Mouse (Mus musculus): ENCODE results near the gene Slc44a5. TPM values are rescaled to one million over a fixed set of nuclear protein-coding genes. Genes with fewer than 3 reads are reported as not detected.

Gene Slc44a5
- polyA plus RNA-seq (2014; fragmentation: Nextera tagmentation; extraction: Ambion mirVana): 1.6 and 1.8 TPM in 2 replicates

GRCm38 (mm10) chr3:153973171-153973948, at the start of gene Slc44a5:
Gene Slc44a5 (plus strand): TSS chr3:153973436.
- ATAC-seq (ENCODE audit: insufficient number of reproducible peaks, insufficient read depth, low FRiP score, low read depth): peak; percentile 57; the same call in 1 of the 2 replicates
- 0 out of 2 replicates have a peak, but pooled peaks cover 4% of the 10 kb centered on the region for H3K27me3 ChIP-seq (ENCODE audit: control insufficient read depth, insufficient read depth, low read length)

GRCm38 (mm10) chr3:153926333-153926732, 46.9 kb upstream of the Slc44a5 start:
- Histone ChIP-seq H3K4me3 (ENCODE audit: low read depth, low read length) (no peak overlapping the region), H3K4me1 (ENCODE audit: control insufficient read depth, insufficient read depth, low read length) (no peaks in the 10 kb centered on the region), H3K4me2 (replicated peaks; ENCODE audit: low read depth, low read length) (no peak overlapping the region), H3K27me3 (ENCODE audit: control insufficient read depth, insufficient read depth, low read length) (no peaks in the 10 kb centered on the region), H3K9me3 (ENCODE audit: control insufficient read depth, low read depth, low read length) (no peaks in the 10 kb centered on the region), H3K27ac (ENCODE audit: low read length) (no peak overlapping the region), H3K9ac (replicated peaks; ENCODE audit: low read depth, low read length) (no peak overlapping the region), H3K36me3 (ENCODE audit: control insufficient read depth, insufficient read depth, low read length) (peaks cover 14% of the 10 kb centered on the region)
- ATAC-seq (ENCODE audit: insufficient number of reproducible peaks, insufficient read depth, low FRiP score, low read depth): no peak
- WGBS: 91% methylated on average over 7 of the region's 7 CpGs

More at GRCm38 (mm10) chr3:153973171-153973948, at the start of gene Slc44a5:
- Histone ChIP-seq H3K4me2 (replicated peaks; ENCODE audit: low read depth, low read length) (peak within 1 kb of the TSS; percentile 98), H3K4me1 (ENCODE audit: control insufficient read depth, insufficient read depth, low read length) (0 out of 2 replicates have a peak, but pooled peaks cover 2% of the 10 kb centered on the region), H3K4me3 (ENCODE audit: low read depth, low read length) (peak within 1 kb of the TSS; percentile 55), H3K36me3 (ENCODE audit: control insufficient read depth, insufficient read depth, low read length) (no peaks in the 10 kb centered on the region), H3K9ac (replicated peaks; ENCODE audit: low read depth, low read length) (peak within 1 kb of the TSS; percentile 39; the same call in 1 of the 2 replicates), H3K9me3 (ENCODE audit: control insufficient read depth, low read depth, low read length) (no peaks in the 10 kb centered on the region), H3K27ac (ENCODE audit: low read length) (no peak within 1 kb of the TSS)
- 2% methylated on average over 63 of the region's 66 CpGs for WGBS

GRCm38 (mm10) chr3:153929526-153929925, 43.7 kb upstream of the Slc44a5 start:
- H3K4me2 ChIP-seq (replicated peaks; ENCODE audit: low read depth, low read length): no peak overlapping the region
- no peaks in the 10 kb centered on the region for H3K9me3 ChIP-seq (ENCODE audit: control insufficient read depth, low read depth, low read length)
- ATAC-seq (ENCODE audit: insufficient number of reproducible peaks, insufficient read depth, low FRiP score, low read depth): no peak
- WGBS: 89% methylated on average over 11 of the region's 11 CpGs
- H3K36me3 ChIP-seq (ENCODE audit: control insufficient read depth, insufficient read depth, low read length): peaks cover 33% of the 10 kb centered on the region
- H3K4me3 ChIP-seq (ENCODE audit: low read depth, low read length): no peak overlapping the region
- H3K9ac ChIP-seq (replicated peaks; ENCODE audit: low read depth, low read length): no peak overlapping the region
- no peaks in the 10 kb centered on the region for H3K27me3 ChIP-seq (ENCODE audit: control insufficient read depth, insufficient read depth, low read length)
- no peak overlapping the region for H3K27ac ChIP-seq (ENCODE audit: low read length)
- H3K4me1 ChIP-seq (ENCODE audit: control insufficient read depth, insufficient read depth, low read length): no peaks in the 10 kb centered on the region

DNA sequence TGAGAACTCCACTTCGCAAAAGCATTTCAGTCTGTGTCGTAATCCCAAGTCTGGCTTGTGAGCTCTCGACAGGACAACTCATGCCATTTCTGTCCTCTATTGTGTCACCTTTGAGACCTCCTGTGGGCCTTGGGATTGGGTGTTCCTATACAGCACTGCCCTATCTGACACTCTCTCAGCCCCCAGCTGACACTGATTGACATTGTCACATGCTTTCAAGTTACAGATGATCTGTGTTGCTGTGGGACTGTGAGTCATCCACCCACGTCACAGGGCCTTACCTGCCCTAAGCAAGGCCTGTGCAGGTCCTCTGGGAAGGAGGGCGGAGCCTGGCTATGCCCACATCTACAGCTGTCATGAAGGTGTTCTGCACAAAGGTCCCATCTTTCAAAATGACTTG, 40.8 kb upstream of the Slc44a5 start:
- H3K36me3 ChIP-seq (ENCODE audit: control insufficient read depth, insufficient read depth, low read length): peaks cover 45% of the 10 kb centered on the region
- H3K27me3 ChIP-seq (ENCODE audit: control insufficient read depth, insufficient read depth, low read length): no peaks in the 10 kb centered on the region
- no peak for ATAC-seq (ENCODE audit: insufficient number of reproducible peaks, insufficient read depth, low FRiP score, low read depth)
- 90% methylated on average over 5 of the region's 5 CpGs for WGBS
- H3K27ac ChIP-seq (ENCODE audit: low read length): no peak overlapping the region
- no peak overlapping the region for H3K4me3 ChIP-seq (ENCODE audit: low read depth, low read length)
- no peaks in the 10 kb centered on the region for H3K9me3 ChIP-seq (ENCODE audit: control insufficient read depth, low read depth, low read length)
- no peak overlapping the region for H3K4me2 ChIP-seq (replicated peaks; ENCODE audit: low read depth, low read length)
- H3K4me1 ChIP-seq (ENCODE audit: control insufficient read depth, insufficient read depth, low read length): no peaks in the 10 kb centered on the region
- no peak overlapping the region for H3K9ac ChIP-seq (replicated peaks; ENCODE audit: low read depth, low read length)

DNA sequence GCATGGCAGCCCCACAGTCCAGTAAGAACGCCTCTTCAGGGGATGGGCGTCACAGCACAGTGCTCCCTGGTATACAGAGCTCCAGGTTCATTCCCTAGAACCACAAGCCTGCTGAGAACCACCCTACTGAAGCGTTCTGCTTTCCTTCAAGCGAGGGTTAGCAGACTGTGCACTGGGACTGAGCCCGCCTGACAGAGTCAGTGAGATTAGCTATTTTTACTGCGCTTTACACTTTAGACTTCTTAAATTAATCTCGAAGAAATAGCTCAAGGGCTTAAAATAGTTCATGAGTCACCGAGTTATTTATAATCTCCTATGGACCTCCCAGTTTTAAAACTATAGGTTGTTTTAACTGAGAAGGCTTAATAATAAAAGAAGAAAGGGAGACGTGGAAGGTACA, 37.4 kb upstream of the Slc44a5 start:
- H3K27me3 ChIP-seq (ENCODE audit: control insufficient read depth, insufficient read depth, low read length): no peaks in the 10 kb centered on the region
- no peak for ATAC-seq (ENCODE audit: insufficient number of reproducible peaks, insufficient read depth, low FRiP score, low read depth)
- H3K4me3 ChIP-seq (ENCODE audit: low read depth, low read length): no peak overlapping the region
- H3K36me3 ChIP-seq (ENCODE audit: control insufficient read depth, insufficient read depth, low read length): peaks cover 44% of the 10 kb centered on the region
- no peak overlapping the region for H3K9ac ChIP-seq (replicated peaks; ENCODE audit: low read depth, low read length)
- H3K4me1 ChIP-seq (ENCODE audit: control insufficient read depth, insufficient read depth, low read length): no peaks in the 10 kb centered on the region
- 79% methylated on average over 9 of the region's 9 CpGs for WGBS
- H3K27ac ChIP-seq (ENCODE audit: low read length): no peak overlapping the region
- H3K9me3 ChIP-seq (ENCODE audit: control insufficient read depth, low read depth, low read length): no peaks in the 10 kb centered on the region
- H3K4me2 ChIP-seq (replicated peaks; ENCODE audit: low read depth, low read length): no peak overlapping the region

DNA sequence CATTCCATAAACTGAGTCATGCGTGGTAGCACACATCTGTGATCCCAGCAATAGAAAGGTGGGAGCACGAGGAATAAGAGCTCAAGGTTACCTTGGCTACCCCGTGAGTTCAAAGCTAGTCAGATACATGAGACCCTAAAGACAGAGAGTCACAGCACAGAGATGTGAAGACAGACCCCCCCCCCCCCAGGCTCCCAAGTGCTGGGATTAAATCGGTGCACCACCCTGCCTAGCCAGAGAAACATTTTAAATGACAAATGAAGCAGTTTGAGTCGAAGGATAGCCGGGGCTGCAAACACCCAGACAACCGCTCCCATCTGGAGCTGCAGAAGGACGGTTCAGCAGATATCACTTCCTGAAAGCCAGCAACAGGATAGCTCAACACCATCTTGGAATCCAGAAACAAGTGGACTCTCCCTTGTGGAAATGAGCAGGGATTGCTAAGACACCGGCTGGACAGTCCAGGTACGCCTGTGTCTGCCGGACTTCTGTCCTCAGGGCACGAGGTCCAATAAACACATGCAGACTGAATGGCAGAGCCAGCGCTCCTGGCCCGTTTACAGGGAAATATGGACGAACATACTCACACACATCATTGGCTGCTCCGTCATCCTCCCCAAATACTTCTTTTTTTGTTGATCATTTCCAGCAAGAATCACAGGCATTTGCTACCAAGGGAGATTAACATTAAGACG, 36.0 kb upstream of the Slc44a5 start:
- peaks cover under 1% of the 10 kb centered on the region; the same call in 1 of the 2 replicates for H3K4me1 ChIP-seq (ENCODE audit: control insufficient read depth, insufficient read depth, low read length)
- no peak overlapping the region for H3K4me3 ChIP-seq (ENCODE audit: low read depth, low read length)
- H3K27me3 ChIP-seq (ENCODE audit: control insufficient read depth, insufficient read depth, low read length): no peaks in the 10 kb centered on the region
- H3K9ac ChIP-seq (replicated peaks; ENCODE audit: low read depth, low read length): no peak overlapping the region
- H3K36me3 ChIP-seq (ENCODE audit: control insufficient read depth, insufficient read depth, low read length): peaks cover 45% of the 10 kb centered on the region; the same call in 1 of the 2 replicates
- H3K27ac ChIP-seq (ENCODE audit: low read length): no peak overlapping the region
- no peak for ATAC-seq (ENCODE audit: insufficient number of reproducible peaks, insufficient read depth, low FRiP score, low read depth)
- no peak overlapping the region for H3K4me2 ChIP-seq (replicated peaks; ENCODE audit: low read depth, low read length)
- no peaks in the 10 kb centered on the region for H3K9me3 ChIP-seq (ENCODE audit: control insufficient read depth, low read depth, low read length)
- WGBS: 91% methylated on average over 17 of the region's 17 CpGs

DNA sequence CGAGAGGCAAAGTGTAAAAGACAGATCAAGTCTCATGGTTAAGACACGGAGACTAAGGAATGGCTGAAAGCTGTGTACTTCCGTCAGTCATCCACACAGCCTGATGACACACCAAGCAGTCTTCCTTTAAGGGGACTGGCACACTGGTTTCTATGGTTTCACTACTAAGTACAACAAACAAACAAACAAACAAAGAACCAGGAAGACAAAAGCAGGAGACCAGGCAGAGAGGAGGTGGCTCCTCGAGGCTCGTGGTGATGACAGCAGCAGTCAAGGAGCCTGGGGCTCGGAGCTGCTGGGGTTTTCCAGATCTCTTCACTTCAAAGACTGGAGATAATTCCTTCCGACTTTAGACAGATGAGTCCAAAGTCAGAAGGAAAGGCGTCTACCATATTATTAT, 33.2 kb upstream of the Slc44a5 start:
- ATAC-seq (ENCODE audit: insufficient number of reproducible peaks, insufficient read depth, low FRiP score, low read depth): no peak
- H3K9me3 ChIP-seq (ENCODE audit: control insufficient read depth, low read depth, low read length): no peaks in the 10 kb centered on the region
- WGBS: 82% methylated on average over 8 of the region's 8 CpGs

DNA sequence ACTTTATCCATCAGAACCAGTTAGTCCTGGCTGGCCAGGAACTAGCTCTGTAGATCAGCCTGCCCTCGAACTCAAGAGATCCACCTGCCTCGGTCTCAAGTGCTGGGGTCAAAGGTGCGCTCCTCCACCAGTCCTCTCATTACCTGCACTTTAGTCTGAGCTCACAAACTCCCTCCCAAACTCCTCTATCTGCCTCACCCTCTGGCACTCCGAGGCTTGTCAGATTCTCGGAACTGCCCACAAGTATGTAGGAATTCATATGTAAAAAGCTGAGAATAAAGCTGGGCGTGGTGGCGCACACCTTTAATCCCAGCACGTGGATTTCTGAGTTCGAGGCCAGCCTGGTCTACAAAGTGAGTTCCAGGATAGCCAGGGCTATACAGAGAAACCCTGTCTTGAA, 32.8 kb upstream of the Slc44a5 start:
- H3K9me3 ChIP-seq (ENCODE audit: control insufficient read depth, low read depth, low read length): no peaks in the 10 kb centered on the region
- no peak overlapping the region for H3K9ac ChIP-seq (replicated peaks; ENCODE audit: low read depth, low read length)
- H3K27me3 ChIP-seq (ENCODE audit: control insufficient read depth, insufficient read depth, low read length): no peaks in the 10 kb centered on the region
- peaks cover 10% of the 10 kb centered on the region; the same call in 1 of the 2 replicates for H3K4me1 ChIP-seq (ENCODE audit: control insufficient read depth, insufficient read depth, low read length)
- H3K4me2 ChIP-seq (replicated peaks; ENCODE audit: low read depth, low read length): no peak overlapping the region
- 89% methylated on average over 9 of the region's 9 CpGs for WGBS
- peaks cover 27% of the 10 kb centered on the region; the same call in 1 of the 2 replicates for H3K36me3 ChIP-seq (ENCODE audit: control insufficient read depth, insufficient read depth, low read length)
- ATAC-seq (ENCODE audit: insufficient number of reproducible peaks, insufficient read depth, low FRiP score, low read depth): no peak
- no peak overlapping the region for H3K27ac ChIP-seq (ENCODE audit: low read length)
- no peak overlapping the region for H3K4me3 ChIP-seq (ENCODE audit: low read depth, low read length)

More for the DNA sequence above, 33.2 kb upstream of the Slc44a5 start:
- H3K27me3 ChIP-seq (ENCODE audit: control insufficient read depth, insufficient read depth, low read length): no peaks in the 10 kb centered on the region
- no peak overlapping the region for H3K9ac ChIP-seq (replicated peaks; ENCODE audit: low read depth, low read length)
- no peak overlapping the region for H3K27ac ChIP-seq (ENCODE audit: low read length)
- H3K4me3 ChIP-seq (ENCODE audit: low read depth, low read length): no peak overlapping the region
- peaks cover 31% of the 10 kb centered on the region; the same call in 1 of the 2 replicates for H3K36me3 ChIP-seq (ENCODE audit: control insufficient read depth, insufficient read depth, low read length)
- no peak overlapping the region for H3K4me2 ChIP-seq (replicated peaks; ENCODE audit: low read depth, low read length)
- peaks cover 10% of the 10 kb centered on the region; the same call in 1 of the 2 replicates for H3K4me1 ChIP-seq (ENCODE audit: control insufficient read depth, insufficient read depth, low read length)

Data from stomach, embryonic 14.5 days (tissue).